Mouse (Mus musculus): ENCODE results near the gene Trpc2.

Trpc2 gene

GRCm38 (mm10) chr7:102102696-102103095 lies 19.8 kb downstream of the Trpc2 start:
- DNase-seq (ENCODE audit: low spot score in 2 of 2) = no peak

- no peak for DNase-seq (ENCODE audit: low spot score in 2 of 2)
Observed at GRCm38 (mm10) chr7:102103555-102103954, 20.6 kb downstream of the Trpc2 start.

- no peak for DNase-seq (ENCODE audit: low spot score in 2 of 2)
Observed at GRCm38 (mm10) chr7:102104126-102104525, 21.2 kb downstream of the Trpc2 start.

- DNase-seq (ENCODE audit: low spot score in 2 of 2) = no peak
Observed at GRCm38 (mm10) chr7:102106700-102107141, 23.8 kb downstream of the Trpc2 start.

- no peak for DNase-seq (ENCODE audit: low spot score in 2 of 2)
Observed at GRCm38 (mm10) chr7:102108206-102108605, 25.3 kb downstream of the Trpc2 start.

GRCm38 (mm10) chr7:102109171-102109570 lies 26.3 kb downstream of the Trpc2 start, which contains the start of gene Art5:
TSS of gene Art5 (minus strand) at chr7:102109489.
- DNase-seq (ENCODE audit: low spot score in 2 of 2) = no peak

GRCm38 (mm10) chr7:102109746-102110145 lies 26.8 kb downstream of the Trpc2 start:
- no peak for DNase-seq (ENCODE audit: low spot score in 2 of 2)

GRCm38 (mm10) chr7:102113151-102113729 lies 30.3 kb downstream of the Trpc2 start:
- DNase-seq (ENCODE audit: low spot score in 2 of 2) = no peak

GRCm38 (mm10) chr7:102116579-102117331 lies 33.8 kb downstream of the Trpc2 start, which contains the start of gene Chrna10:
TSS of gene Chrna10 (minus strand) at chr7:102116828.
- no peak for DNase-seq (ENCODE audit: low spot score in 2 of 2)

GRCm38 (mm10) chr7:102117382-102117781 lies 34.5 kb downstream of the Trpc2 start:
- no peak for DNase-seq (ENCODE audit: low spot score in 2 of 2)

- no peak for DNase-seq (ENCODE audit: low spot score in 2 of 2)
Observed at GRCm38 (mm10) chr7:102120326-102120725, 37.4 kb downstream of the Trpc2 start.

- no peak for DNase-seq (ENCODE audit: low spot score in 2 of 2)
Observed at GRCm38 (mm10) chr7:102132395-102132794, 49.5 kb downstream of the Trpc2 start.

GRCm38 (mm10) chr7:102137464-102137863 lies 54.5 kb downstream of the Trpc2 start:
- no peak for DNase-seq (ENCODE audit: low spot score in 2 of 2)

GRCm38 (mm10) chr7:102137898-102138297 lies 55.0 kb downstream of the Trpc2 start:
- DNase-seq (ENCODE audit: low spot score in 2 of 2) = no peak

All from frontal cortex, postnatal 36 days (tissue).